Mouse (Mus musculus): ENCODE data around the gene Tox3. TPM values are rescaled to one million over a fixed set of nuclear protein-coding genes. Genes with fewer than 3 reads are reported as not detected.
A peak's percentile ranks its signal among the peaks of the same experiment; 100 is the strongest.

The Tox3 gene
- 11.7 and 13.5 TPM in 2 replicates for polyA plus RNA-seq (2012; rRNA removed)

DNA sequence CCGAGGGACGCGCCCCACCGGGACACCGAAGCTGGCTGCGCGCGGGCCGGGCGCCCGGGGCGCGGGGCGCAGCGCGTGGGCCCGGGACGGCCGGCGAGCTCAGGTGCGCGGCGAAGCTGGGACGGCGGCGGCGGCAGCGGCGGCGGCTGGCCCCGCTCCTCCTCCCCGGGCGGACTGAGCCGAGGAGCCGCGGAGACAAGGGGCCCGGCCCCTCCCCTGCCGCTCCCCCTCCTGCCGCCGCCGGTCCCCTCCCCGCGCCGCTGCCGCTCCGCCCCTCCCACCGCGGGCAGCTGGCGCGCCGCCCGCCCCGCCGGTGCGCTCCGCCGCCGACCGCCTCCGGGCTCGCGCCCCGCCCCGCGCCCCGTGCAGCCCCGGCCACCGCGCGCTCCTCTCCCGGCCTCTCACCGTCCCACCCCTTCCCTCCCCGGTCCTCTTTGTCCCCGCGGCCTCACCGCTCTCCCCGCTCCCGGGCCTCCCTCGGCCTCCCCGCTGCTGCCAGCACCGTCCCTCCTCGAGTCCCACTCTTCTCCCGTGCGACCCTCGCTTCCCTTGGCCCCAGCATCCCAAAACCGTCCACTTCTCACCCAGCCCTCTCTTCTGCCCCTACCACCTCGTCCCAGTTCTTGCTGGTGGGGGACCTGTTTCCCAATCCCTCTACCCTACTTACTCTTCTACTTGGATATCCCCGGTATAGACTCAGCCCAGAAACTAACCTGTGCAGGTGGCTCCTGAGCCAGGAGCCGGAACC, at the start of gene Tox3:
Gene Tox3 (minus strand): TSS at position 166 of the 748 bp plus-strand sequence.
- no peak for TF ChIP-seq POLR2A (IDR thresholded peaks at IDR 0.05; ENCODE audit: extremely low read depth, insufficient read depth, low read length)
- no peak for TF ChIP-seq CTCF (IDR thresholded peaks at IDR 0.05; ENCODE audit: extremely low read depth, insufficient read depth, low read length)
- H3K4me3 ChIP-seq (ENCODE audit: insufficient read depth, low read length) = peak within 1 kb of the TSS; percentile 46
- H3K4me1 ChIP-seq (ENCODE audit: control insufficient read depth, insufficient read depth, low read length) = no peaks in the 10 kb centered on the region
- H3K27ac ChIP-seq (ENCODE audit: insufficient read depth, low read length) = no peak within 1 kb of the TSS

DNA sequence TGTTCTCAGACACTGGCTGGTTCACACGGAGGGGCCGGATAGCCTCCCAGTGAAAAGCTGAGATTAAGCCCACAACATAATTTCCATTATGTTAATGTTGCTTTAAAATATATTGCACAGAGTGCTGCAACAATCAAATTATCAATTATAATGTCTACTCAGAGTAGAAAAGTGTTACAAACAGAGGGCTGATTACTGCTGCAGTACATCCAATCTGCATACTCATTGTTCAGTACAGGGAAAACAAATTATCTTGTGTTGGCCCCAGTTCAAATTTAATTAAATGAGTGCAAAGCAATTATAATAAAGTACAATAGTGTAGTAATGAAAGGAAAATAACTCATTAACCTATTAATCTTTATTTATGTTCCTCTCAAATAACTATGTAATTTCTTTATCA, 44.5 kb upstream of the Tox3 start:
- no peak overlapping the region for H3K27ac ChIP-seq (ENCODE audit: insufficient read depth, low read length)
- no peak overlapping the region for H3K4me3 ChIP-seq (ENCODE audit: insufficient read depth, low read length)
- TF ChIP-seq POLR2A (IDR thresholded peaks at IDR 0.05; ENCODE audit: extremely low read depth, insufficient read depth, low read length) (no peak), CTCF (IDR thresholded peaks at IDR 0.05; ENCODE audit: extremely low read depth, insufficient read depth, low read length) (no peak)
- no peaks in the 10 kb centered on the region for H3K4me1 ChIP-seq (ENCODE audit: control insufficient read depth, insufficient read depth, low read length)

DNA sequence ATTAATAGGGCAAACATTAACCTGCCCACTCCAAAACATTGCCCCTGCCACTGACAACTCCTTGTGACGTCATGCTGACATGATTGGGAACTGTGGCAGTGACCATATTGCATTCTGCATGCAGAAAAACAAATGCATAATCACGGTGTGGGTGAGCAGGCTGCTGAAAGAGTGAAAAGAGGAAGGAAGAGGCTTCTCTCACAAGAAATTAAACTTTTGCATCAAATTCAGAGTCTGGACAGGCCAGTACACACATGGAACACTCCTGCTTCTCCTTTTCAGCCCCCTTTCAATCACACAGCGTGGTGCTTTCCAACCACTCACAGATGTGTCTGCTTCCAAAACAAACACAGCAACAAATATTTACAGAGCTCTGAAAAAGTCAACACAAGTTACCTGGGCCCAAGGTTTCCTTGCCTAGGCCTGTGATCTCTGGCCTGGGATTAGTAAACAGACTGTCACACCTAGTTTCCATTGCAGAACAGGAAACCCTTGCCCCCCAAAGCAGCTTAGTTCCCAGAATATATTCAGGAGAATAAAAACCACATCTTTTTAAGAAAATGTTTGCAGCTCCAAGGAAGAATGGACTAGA, 43.4 kb upstream of the Tox3 start:
- Histone ChIP-seq H3K4me3 (ENCODE audit: insufficient read depth, low read length) (no peak overlapping the region), H3K27ac (ENCODE audit: insufficient read depth, low read length) (no peak overlapping the region), H3K4me1 (ENCODE audit: control insufficient read depth, insufficient read depth, low read length) (no peaks in the 10 kb centered on the region)
- TF ChIP-seq CTCF (IDR thresholded peaks at IDR 0.05; ENCODE audit: extremely low read depth, insufficient read depth, low read length) = no peak
- TF ChIP-seq POLR2A (IDR thresholded peaks at IDR 0.05; ENCODE audit: extremely low read depth, insufficient read depth, low read length) = no peak

DNA sequence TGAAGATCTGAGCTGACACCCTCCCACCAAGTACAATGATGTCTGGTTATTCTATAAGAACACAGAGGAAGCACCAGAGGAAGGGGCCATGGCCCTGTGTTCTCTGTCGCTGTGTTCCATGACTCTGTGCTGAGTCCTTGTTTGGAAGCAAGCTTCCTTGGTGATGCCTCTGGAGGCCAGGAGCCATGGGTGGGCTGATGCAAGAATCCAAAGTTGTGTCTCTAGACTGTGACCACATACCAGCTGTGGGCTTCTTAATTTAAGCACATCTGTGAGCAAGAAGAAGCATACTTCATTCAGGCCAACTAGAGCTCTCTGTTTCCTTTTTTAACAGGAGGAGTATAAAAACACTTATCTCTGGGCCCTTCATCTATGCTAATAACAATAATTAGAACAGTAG, 42.7 kb upstream of the Tox3 start:
- H3K4me3 ChIP-seq (ENCODE audit: insufficient read depth, low read length) = no peak overlapping the region
- TF ChIP-seq CTCF (IDR thresholded peaks at IDR 0.05; ENCODE audit: extremely low read depth, insufficient read depth, low read length) (no peak), POLR2A (IDR thresholded peaks at IDR 0.05; ENCODE audit: extremely low read depth, insufficient read depth, low read length) (no peak)
- no peaks in the 10 kb centered on the region for H3K4me1 ChIP-seq (ENCODE audit: control insufficient read depth, insufficient read depth, low read length)

DNA sequence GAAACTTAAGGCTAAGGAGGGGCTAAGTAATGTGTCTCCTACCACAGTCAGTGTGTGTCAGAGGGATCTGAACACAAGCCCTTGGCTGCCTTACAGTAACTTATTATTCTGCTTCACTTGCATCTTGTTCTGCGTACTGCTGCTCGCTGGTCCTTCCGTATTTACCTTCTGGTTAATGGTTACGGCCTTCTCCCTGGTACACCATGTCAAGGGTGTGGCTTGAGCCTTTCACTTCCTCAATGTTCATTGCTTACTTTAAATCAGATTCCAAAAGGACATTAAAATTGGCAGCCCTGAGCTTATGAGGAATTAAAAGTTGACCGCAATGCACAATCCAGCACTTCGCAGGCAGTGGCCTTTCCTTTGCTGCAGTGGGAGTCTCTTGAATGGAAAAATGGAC, 30.9 kb upstream of the Tox3 start:
- H3K27ac ChIP-seq (ENCODE audit: insufficient read depth, low read length) = no peak overlapping the region
- H3K4me3 ChIP-seq (ENCODE audit: insufficient read depth, low read length) = no peak overlapping the region
- H3K4me1 ChIP-seq (ENCODE audit: control insufficient read depth, insufficient read depth, low read length) = no peaks in the 10 kb centered on the region
- no peak for TF ChIP-seq POLR2A (IDR thresholded peaks at IDR 0.05; ENCODE audit: extremely low read depth, insufficient read depth, low read length)
- TF ChIP-seq CTCF (IDR thresholded peaks at IDR 0.05; ENCODE audit: extremely low read depth, insufficient read depth, low read length) = no peak

More for the DNA sequence above, 42.7 kb upstream of the Tox3 start:
- no peak overlapping the region for H3K27ac ChIP-seq (ENCODE audit: insufficient read depth, low read length)

DNA sequence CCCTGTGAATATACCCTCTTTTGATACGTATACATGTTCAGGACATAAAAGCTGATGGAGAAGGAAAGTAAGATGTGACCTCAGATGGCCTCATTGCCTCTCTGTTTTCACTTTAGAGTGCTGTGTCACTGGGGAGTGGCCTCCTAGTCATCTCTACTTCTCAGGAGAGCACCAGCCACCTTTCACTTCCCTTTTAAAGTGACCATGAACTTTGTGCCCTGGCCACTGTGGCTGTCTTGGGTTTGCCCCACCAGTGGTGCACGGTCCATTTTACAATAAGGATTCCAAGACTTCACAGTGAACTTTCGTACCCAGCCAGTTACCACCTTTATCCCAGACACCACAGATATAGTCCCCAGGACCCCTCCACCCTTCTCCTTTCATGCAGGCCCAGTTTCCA, 29.9 kb upstream of the Tox3 start:
- Histone ChIP-seq H3K4me1 (ENCODE audit: control insufficient read depth, insufficient read depth, low read length) (no peaks in the 10 kb centered on the region), H3K4me3 (ENCODE audit: insufficient read depth, low read length) (no peak overlapping the region), H3K27ac (ENCODE audit: insufficient read depth, low read length) (no peak overlapping the region)
- no peak for TF ChIP-seq CTCF (IDR thresholded peaks at IDR 0.05; ENCODE audit: extremely low read depth, insufficient read depth, low read length)
- TF ChIP-seq POLR2A (IDR thresholded peaks at IDR 0.05; ENCODE audit: extremely low read depth, insufficient read depth, low read length) = no peak

DNA sequence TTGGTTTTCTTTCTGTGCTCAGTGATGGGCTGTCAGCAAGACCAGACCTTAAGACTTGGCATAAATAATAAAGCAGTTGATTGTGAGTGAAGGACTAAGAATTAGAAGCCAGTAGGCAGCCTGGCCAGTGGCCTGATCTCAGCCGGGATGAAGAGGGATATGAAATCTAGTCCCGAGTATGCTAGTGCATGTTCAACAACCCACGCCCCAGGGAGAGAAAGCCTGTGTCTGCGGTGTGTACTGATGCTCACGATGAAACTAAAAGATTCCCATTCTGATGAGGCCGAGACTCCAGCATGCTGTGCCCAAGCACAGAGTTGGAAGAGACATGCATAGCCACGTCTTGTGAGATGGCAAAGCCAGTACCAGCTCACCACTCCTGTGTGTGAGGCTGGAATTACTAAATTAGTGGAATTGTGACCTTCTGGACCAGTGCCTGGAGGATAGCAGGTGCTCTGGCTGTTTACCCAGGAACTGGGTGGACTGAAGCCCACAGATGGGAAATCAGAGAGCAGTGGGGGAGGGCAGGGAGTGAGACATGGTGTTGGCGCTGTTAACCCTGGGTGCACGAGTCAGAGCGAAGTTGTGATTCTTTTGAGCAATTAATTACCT, 23.6 kb upstream of the Tox3 start:
- Histone ChIP-seq H3K4me3 (ENCODE audit: insufficient read depth, low read length) (no peak overlapping the region), H3K4me1 (ENCODE audit: control insufficient read depth, insufficient read depth, low read length) (no peaks in the 10 kb centered on the region), H3K27ac (ENCODE audit: insufficient read depth, low read length) (no peak overlapping the region)
- TF ChIP-seq CTCF (IDR thresholded peaks at IDR 0.05; ENCODE audit: extremely low read depth, insufficient read depth, low read length) (no peak), POLR2A (IDR thresholded peaks at IDR 0.05; ENCODE audit: extremely low read depth, insufficient read depth, low read length) (no peak)

DNA sequence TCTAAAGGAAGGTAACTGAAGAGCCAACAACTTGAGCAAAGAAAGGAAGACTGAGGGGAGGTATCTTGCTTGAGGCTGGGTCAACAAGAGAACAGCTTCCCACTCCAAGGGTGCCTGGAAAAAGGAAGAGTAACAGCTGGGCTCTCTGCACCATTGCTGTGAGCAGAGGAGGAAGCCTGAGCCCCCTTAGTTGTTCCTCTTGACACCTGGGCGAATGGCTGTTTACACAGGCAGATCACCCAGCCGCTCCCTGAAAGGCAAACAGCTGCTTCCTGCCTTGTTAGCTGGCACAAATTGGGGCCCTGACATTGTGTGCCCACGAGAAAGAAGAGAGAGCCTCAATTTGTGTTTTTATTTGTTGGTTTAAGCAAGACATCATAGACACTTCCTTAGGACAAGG, 21.7 kb upstream of the Tox3 start:
- Histone ChIP-seq H3K27ac (ENCODE audit: insufficient read depth, low read length) (no peak overlapping the region), H3K4me1 (ENCODE audit: control insufficient read depth, insufficient read depth, low read length) (no peaks in the 10 kb centered on the region), H3K4me3 (ENCODE audit: insufficient read depth, low read length) (no peak overlapping the region)
- TF ChIP-seq POLR2A (IDR thresholded peaks at IDR 0.05; ENCODE audit: extremely low read depth, insufficient read depth, low read length) = no peak
- TF ChIP-seq CTCF (IDR thresholded peaks at IDR 0.05; ENCODE audit: extremely low read depth, insufficient read depth, low read length) = no peak

DNA sequence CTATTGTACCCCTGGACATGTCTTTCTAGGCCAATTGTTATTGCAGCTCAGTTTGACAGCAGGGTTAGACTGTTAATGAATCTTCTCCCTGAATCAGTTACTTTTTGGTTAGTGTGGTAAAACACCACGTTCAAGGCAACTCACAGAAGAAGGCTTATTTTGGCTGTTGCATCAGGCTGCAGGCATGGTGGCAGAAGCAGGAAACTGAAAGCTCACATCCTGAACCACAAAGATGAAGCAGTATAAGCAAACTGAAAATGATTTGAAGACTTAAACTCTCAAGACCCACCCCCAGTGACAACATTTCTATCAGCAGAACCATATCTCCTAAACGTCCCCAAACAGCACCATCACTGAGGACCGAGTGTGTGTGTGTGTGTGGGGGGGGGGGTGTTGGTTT, 8.6 kb upstream of the Tox3 start:
- Histone ChIP-seq H3K4me1 (ENCODE audit: control insufficient read depth, insufficient read depth, low read length) (no peaks in the 10 kb centered on the region; the same call in 1 of the 2 replicates), H3K27ac (ENCODE audit: insufficient read depth, low read length) (no peak overlapping the region), H3K4me3 (ENCODE audit: insufficient read depth, low read length) (no peak overlapping the region)
- TF ChIP-seq CTCF (IDR thresholded peaks at IDR 0.05; ENCODE audit: extremely low read depth, insufficient read depth, low read length) = no peak
- no peak for TF ChIP-seq POLR2A (IDR thresholded peaks at IDR 0.05; ENCODE audit: extremely low read depth, insufficient read depth, low read length)

DNA sequence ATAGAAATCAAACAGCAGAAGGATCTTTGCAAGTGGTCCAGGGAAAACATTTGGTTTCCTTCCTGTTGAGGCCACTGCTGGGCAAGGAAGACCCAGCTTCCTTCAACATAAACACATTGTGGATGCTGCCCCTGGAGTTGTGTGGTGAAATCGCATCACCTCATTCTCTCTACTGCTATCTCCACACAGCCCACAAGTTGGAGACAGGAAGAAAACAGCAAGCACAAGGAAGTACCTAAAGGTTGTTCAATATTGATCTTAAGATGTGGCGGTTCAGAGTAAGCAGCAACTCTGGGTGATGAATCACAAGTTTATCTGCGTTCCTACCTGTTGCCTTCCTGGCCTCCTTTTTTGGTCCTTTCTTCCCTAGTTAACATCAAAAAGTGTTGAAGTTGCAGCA, 6.6 kb upstream of the Tox3 start:
- Histone ChIP-seq H3K27ac (ENCODE audit: insufficient read depth, low read length) (no peak overlapping the region), H3K4me3 (ENCODE audit: insufficient read depth, low read length) (no peak overlapping the region), H3K4me1 (ENCODE audit: control insufficient read depth, insufficient read depth, low read length) (no peaks in the 10 kb centered on the region; the same call in 1 of the 2 replicates)
- TF ChIP-seq POLR2A (IDR thresholded peaks at IDR 0.05; ENCODE audit: extremely low read depth, insufficient read depth, low read length) (no peak), CTCF (IDR thresholded peaks at IDR 0.05; ENCODE audit: extremely low read depth, insufficient read depth, low read length) (no peak)

All from cortical plate, adult 2 months (tissue).